Mouse (Mus musculus) mouse trophoblast stem cell (cell line): ENCODE measurements at regions not wholly inside any gene's neighbourhood (a gene's known extent, or its start where the extent isn't known, plus 50 kb on each side); places are given as distances from the start of the nearest gene placed in this dataset.

ENCODE experiments used
- in situ Hi-C, 2 experiments: fragments of 300-500 bp; cut with MseI, MboI; formaldehyde crosslinking; loops; 2 replicates in 1 of 2; 3 replicates in 1 of 2; pipeline ENCODE4 v1.15.1; 2025

DNA sequence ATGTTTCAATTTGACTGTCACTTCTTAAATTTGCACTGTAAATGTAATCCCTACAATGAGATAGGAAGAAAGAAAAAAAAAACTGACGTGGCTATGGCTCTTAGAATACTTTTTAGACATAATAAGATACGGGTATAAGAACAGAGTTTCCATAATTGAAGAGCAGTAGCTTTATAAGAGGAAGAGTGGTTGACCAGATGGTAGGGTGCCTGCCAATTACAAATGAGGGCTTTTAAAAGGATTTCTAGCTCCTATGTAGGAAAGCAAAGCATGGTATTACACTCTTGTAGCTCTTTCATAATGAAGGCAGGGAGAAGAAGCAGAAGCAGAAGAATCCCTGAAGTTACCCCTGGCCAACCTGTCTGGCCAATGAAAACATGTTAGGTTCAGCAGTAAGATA, 239.7 kb upstream of the Car10 start:
- in situ Hi-C loops = no loop called here

DNA sequence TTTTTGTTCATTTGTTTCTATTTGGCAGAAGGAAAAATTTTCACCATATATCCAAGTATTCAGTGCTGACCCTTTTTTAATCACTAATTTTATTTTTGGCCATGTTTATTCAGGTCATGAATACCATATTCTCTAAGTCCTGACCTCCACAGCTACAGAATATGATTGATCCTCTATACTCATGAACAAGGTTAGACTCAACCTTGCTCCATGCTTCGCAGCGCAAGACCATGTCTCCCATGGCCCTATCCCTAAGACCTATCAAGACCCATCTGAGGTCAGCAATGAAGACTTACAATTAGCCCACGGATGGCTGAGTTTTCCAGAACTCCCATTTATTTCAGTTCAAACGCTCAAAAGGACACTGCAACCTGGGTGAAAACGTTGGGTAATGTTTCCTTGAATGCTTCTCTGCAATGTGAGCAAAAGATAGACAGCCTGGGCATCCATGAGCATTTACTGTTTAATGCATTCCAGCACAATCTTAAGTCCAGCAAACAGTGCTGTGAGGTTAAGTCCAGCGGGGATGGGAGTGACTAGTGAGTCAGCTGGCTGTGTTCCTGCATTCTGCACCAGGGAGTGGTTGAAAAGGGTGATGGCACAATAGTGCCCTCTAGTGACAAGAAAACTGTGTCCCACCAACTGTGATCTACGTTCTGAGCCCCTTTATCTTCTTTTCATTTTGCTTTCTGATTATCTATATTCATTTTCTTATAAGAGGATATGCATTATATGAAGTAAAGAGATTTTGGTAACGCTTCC, 208.0 kb upstream of the Car10 start:
- in situ Hi-C loops = loop anchor here in 1 of 2 experiments (10.0 kb wide), 1 partner anchor 485 kb away; no protein-coding TSS in a partner anchor

GRCm38 (mm10) chr11:92899296-92899695, 198.5 kb upstream of the Car10 start:
- in situ Hi-C loops = no loop called here
